ENCODE assay signal across 11 mouse cellular contexts in the genomic region with DNA sequence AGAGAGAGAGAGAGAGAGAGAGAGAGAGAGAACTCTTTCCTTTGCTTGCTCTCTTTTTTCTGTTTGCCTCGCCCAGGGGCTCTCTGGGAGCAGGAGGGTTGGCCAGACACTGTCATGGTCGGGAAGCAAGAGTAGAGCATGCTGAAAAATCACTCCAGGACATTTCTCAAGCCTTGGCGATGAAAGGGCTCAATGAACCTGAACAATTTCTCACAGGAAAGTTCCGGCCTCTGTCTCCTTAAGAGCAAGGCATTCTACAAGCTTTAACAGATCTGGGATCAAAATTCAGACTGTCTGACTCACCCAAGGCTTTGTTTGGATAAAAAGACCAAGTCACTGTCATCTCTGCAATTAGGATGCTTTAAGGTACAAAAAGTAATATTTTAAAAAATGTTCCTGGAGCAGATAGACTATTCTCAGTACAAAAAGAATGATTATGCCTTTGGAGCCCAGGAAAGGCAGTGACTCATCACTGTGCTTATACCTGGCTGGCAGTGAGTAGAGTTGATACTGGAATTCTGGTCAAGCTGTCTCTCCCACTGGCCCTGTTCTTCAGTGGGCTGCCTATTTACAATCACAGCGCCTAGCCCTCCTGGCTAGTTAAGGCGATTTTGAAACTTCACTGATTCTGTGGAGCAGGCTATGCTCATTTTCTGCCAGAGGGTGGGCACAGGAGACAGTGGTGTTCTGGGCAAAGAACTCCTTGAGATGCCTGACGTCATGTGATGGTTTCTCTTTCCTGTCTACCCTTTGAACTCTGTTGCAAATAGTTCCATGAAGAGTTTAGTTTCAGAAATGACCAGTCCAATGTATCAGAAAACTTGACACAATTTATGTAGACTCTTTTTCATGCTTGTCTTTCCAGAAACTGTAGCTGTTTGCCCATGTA.
DNase-seq lines count a peak whose midpoint lies in the region; ATAC-seq and TF ChIP-seq lines count a peak whose summit lies in the region.
"Had no signal": no experiment of that assay in that cellular context is flagged by ENCODE, and none has a peak within 500 bp of the region (broad histone marks: within the 10 kb centered on the region; RNA-seq: fewer than 3 reads in every experiment).

No protein-coding gene starts in this region.

- DNase-seq in lung, adult 2 months = no peak
- DNase-seq in brain, adult 2 months (ENCODE audit: low read depth, low spot score) = peak; percentile 64
- peak; percentile 80 for DNase-seq in fibroblast of lung, adult 2 months (ENCODE audit: low read depth)
- peak; percentile 50 for DNase-seq in neural tube, embryonic 11.5 days (ENCODE audit: low spot score)
- no peak for DNase-seq in liver
- DNase-seq in spleen, postnatal 4 days (ENCODE audit: low spot score in 2 of 2) = no peak
- DNase-seq: cerebellum, adult 11-12 months; gastrocnemius, postnatal 36 days; thymus, postnatal 36 days had no signal

- no peak for TF ChIP-seq POLR2A in lung, adult 2 months (IDR thresholded peaks at IDR 0.05; ENCODE audit: borderline replicate concordance, extremely low read depth, low read depth, low read length)

- H3K27ac ChIP-seq in lung, embryonic 15.5 days = 0 out of 2 replicates have a peak overlapping the region, but pooled peaks have one; percentile 3
- H3K27ac ChIP-seq in neural tube, embryonic 11.5 days (ENCODE audit: low read depth, low read length) = no peak overlapping the region

- H3K9ac ChIP-seq in lung, embryonic 15.5 days = no peak overlapping the region
- H3K9ac ChIP-seq in neural tube, embryonic 11.5 days (ENCODE audit: low read length) = no peak overlapping the region

- H3K4me3 ChIP-seq in lung, embryonic 15.5 days = no peak overlapping the region
- H3K4me3 ChIP-seq in lung, adult 2 months (replicated peaks; ENCODE audit: extremely low read depth, low read depth, low read length) = no peak overlapping the region
- H3K4me3 ChIP-seq in neural tube, embryonic 11.5 days (ENCODE audit: low read depth, low read length) = no peak overlapping the region

- H3K27me3 ChIP-seq in lung, embryonic 15.5 days = no peaks in the 10 kb centered on the region
- H3K27me3 ChIP-seq in neural tube, embryonic 11.5 days (ENCODE audit: control insufficient read depth, insufficient read depth, low read length) = no peaks in the 10 kb centered on the region

- no peaks in the 10 kb centered on the region for H3K9me3 ChIP-seq in lung, embryonic 15.5 days
- H3K9me3 ChIP-seq in neural tube, embryonic 11.5 days (ENCODE audit: control insufficient read depth, low read length) = no peaks in the 10 kb centered on the region

- TF ChIP-seq CTCF in lung, adult 2 months (IDR thresholded peaks at IDR 0.05; ENCODE audit: insufficient read depth, low read length) = no peak

- ATAC-seq in lung, embryonic 15.5 days (ENCODE audit: borderline replicate concordance, extremely low read depth, low FRiP score, low TSS enrichment) = no peak
- no peak for ATAC-seq in neural tube, embryonic 11.5 days (ENCODE audit: insufficient read depth, low FRiP score, low TSS enrichment)

- 63% methylated on average over 7 of the region's 7 CpGs for WGBS in lung, embryonic 15.5 days
- WGBS in lung, adult 2 months = 63% methylated on average over 7 of the region's 7 CpGs
- 52% methylated on average over 7 of the region's 7 CpGs for WGBS in neural tube, embryonic 11.5 days

- H3K36me3 ChIP-seq in lung, embryonic 15.5 days = no peaks in the 10 kb centered on the region
- no peaks in the 10 kb centered on the region for H3K36me3 ChIP-seq in neural tube, embryonic 11.5 days (ENCODE audit: control insufficient read depth, insufficient read depth, low read length)

- H3K4me1 ChIP-seq in lung, embryonic 15.5 days = peaks cover 8% of the 10 kb centered on the region; the same call in 1 of the 2 replicates
- H3K4me1 ChIP-seq in lung, adult 2 months (ENCODE audit: control insufficient read depth, insufficient read depth, low read length) = peaks cover 4% of the 10 kb centered on the region
- H3K4me1 ChIP-seq in neural tube, embryonic 11.5 days (ENCODE audit: control insufficient read depth, insufficient read depth, low read length) = no peaks in the 10 kb centered on the region; the same call in 1 of the 2 replicates

- H3K4me2 ChIP-seq in lung, embryonic 15.5 days = no peak overlapping the region
- no peak overlapping the region for H3K4me2 ChIP-seq in neural tube, embryonic 11.5 days (ENCODE audit: low read depth)
- H3K4me2 ChIP-seq: liver, embryonic 11.5 days had no signal

Comparison
In these comparisons a context has a peak if more than half of its experiments do, and no peak if none do; other contexts are left out.
1. DNase-seq: peak in brain, adult 2 months (single experiment), fibroblast of lung, adult 2 months (single experiment) and neural tube, embryonic 11.5 days (single experiment); none in lung, adult 2 months (single experiment), liver (single experiment) and spleen, postnatal 4 days (0 of 2).